Mouse (Mus musculus) spleen, adult 10 weeks (tissue): Measurements from ENCODE around the gene Olfr738. TPM values are rescaled to one million over a fixed set of nuclear protein-coding genes. Genes with fewer than 3 reads are reported as not detected.

Experiments
- polyA plus RNA-seq: library from polyadenylated mRNA; stranded (reverse); fragments of 350-450 nt; fragmentation: Illumina TruSeq; extraction: RNeasy Lipid Tissue Mini Kit (QIAGEN cat#74804); gene quantifications from one replicate; pipeline ENCODE4 v1.2.3, GENCODE M21; 2015; ENCODE audit warnings: low replicate concordance; ENCODE audit not compliant: insufficient read depth

Gene Olfr738
- polyA plus RNA-seq = not detected

GRCm38 (mm10) chr14:50407268-50407667 lies at the start of gene Olfr738:
Gene Olfr738 (plus strand): TSS chr14:50407568.

GRCm38 (mm10) chr14:50357593-50357992 lies 49.8 kb upstream of the Olfr738 start, which contains the start of gene Tlr11:
Gene Tlr11 (plus strand): TSS chr14:50357914.

DNA sequence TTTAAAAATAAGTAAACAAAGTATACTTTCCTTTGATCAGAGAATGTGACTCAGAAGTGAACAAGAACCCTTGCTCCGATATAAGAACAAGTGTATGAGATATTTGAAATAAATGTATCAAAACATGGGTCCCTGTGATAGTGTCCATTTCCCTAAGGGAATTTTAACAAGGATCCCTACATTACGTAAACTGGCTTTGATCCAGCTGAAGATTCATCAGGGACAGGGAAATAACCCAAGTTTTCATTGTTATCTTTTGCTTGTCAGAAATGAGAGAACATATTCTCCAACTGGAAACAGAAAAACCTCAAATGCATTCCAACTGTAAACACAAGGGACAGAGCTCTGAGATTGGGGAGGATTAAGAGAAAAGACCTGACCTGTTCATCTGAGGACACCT lies 26.5 kb upstream of the Olfr738 start, which contains the start of gene Olfr736:
Gene Olfr736, plus strand, starts transcription at position 301 of the 400 bp plus-strand sequence.

DNA sequence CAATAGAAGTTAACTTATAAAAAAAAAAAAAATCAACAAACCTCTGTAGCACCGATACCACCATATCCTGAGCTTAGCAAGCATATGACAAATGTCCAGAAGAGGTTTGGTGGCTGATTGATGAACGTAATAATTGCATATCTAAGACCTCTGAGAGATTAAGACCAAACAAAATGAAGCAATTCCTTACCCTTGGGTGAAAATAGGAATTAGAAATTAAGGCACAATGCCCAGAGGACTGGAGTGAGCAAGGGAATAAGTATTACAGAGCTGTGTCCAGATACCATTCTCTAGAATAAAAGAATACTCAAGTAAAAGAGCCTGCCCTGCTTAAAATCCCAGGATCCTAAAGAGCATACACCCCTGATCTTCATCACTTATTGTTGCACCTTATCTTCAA lies 11.0 kb downstream of the Olfr738 start, which contains the start of gene Olfr739:
Gene Olfr739, plus strand, starts transcription at position 301 of the 400 bp plus-strand sequence.

DNA sequence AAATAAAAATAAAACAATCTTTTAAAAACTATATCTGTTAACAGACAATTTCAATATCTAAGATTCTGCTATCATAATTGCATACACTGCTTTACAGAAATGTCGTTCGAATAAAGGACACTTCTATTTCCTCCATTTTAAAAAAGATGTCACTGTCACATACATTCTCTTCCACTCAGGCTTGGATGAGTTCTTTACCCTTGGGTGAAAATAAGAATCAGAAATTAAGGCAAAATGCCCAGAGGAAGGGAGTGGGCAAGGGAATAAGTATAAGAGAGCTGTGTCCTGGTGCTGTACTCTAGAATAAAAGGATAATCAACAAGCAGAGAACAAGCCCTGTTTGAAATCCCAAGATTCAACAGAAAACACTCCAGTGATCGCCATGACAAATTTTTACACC lies 37.9 kb downstream of the Olfr738 start, which contains the start of gene Olfr740:
Gene Olfr740, plus strand, starts transcription at position 301 of the 400 bp plus-strand sequence.

Other genes with a start within 250 kb of the Olfr738 start
- not detected for gene Olfr730, start 219.4 kb upstream of the Olfr738 start, polyA plus RNA-seq
- gene Olfr731, start 165.7 kb upstream of the Olfr738 start, polyA plus RNA-seq = not detected
- not detected for gene Olfr732, start 123.4 kb upstream of the Olfr738 start, polyA plus RNA-seq
- gene Olfr733, start 106.0 kb upstream of the Olfr738 start, polyA plus RNA-seq = 0.10 TPM
- not detected for gene Olfr734, start 80.8 kb upstream of the Olfr738 start, polyA plus RNA-seq
- gene Olfr735, start 58.7 kb upstream of the Olfr738 start, polyA plus RNA-seq = not detected
- gene Tlr11, start 49.7 kb upstream of the Olfr738 start, polyA plus RNA-seq = 33.0 TPM
- not detected for gene Olfr736, start 26.4 kb upstream of the Olfr738 start, polyA plus RNA-seq
- gene Olfr739, start 11.1 kb downstream of the Olfr738 start, polyA plus RNA-seq = not detected
- not detected for gene Olfr740, start 38.0 kb downstream of the Olfr738 start, polyA plus RNA-seq
- gene Olfr741, start 65.2 kb downstream of the Olfr738 start, polyA plus RNA-seq = not detected
- not detected for gene Olfr742, start 96.0 kb downstream of the Olfr738 start, polyA plus RNA-seq
- not detected for gene Olfr743, start 114.3 kb downstream of the Olfr738 start, polyA plus RNA-seq
- gene Olfr744, start 207.3 kb downstream of the Olfr738 start, polyA plus RNA-seq = not detected
- gene Olfr745, start 231.8 kb downstream of the Olfr738 start, polyA plus RNA-seq = not detected
- not detected for gene Olfr746, start 239.5 kb downstream of the Olfr738 start, polyA plus RNA-seq